Mouse (Mus musculus) limb, embryonic 15.5 days (tissue): ENCODE measurements around the gene Ccdc159. TPM values are rescaled to one million over a fixed set of nuclear protein-coding genes. Genes with fewer than 3 reads are reported as not detected.

Experiments used
- ATAC-seq: fragments of 200-750 bp; cut with Nextera tagmentation; 2 replicates; pipeline ENCODE4 v1.8.0; 2017; ENCODE audit warnings: low read depth, moderate TSS enrichment; ENCODE audit not compliant: insufficient number of reproducible peaks, low FRiP score, low TSS enrichment
- H3K27ac ChIP-seq: fragments of 300-500 bp; sonication (generic); 2 replicates; pipeline ENCODE4 v1.5.1; 2015; ENCODE audit warnings: moderate library complexity, mild to moderate bottlenecking, inconsistent platforms
- H3K27me3 ChIP-seq: fragments of 300-500 bp; sonication (generic); 2 replicates; pipeline ENCODE4 v1.6.1; 2015; ENCODE audit warnings: inconsistent platforms
- H3K36me3 ChIP-seq: fragments of 300-500 bp; sonication (generic); 2 replicates; pipeline ENCODE4 v1.6.1; 2015; ENCODE audit warnings: inconsistent platforms
- H3K4me1 ChIP-seq: fragments of 300-500 bp; sonication (generic); 2 replicates; pipeline ENCODE4 v1.6.1; 2015; ENCODE audit warnings: inconsistent platforms
- H3K4me2 ChIP-seq: fragments of 300-500 bp; sonication (generic); 2 replicates; pipeline ENCODE4 v1.6.1; 2015; ENCODE audit warnings: mild to moderate bottlenecking, inconsistent platforms
- H3K4me3 ChIP-seq: fragments of 300-500 bp; sonication (generic); 2 replicates; pipeline ENCODE4 v1.5.1; 2015; ENCODE audit warnings: mild to moderate bottlenecking, inconsistent platforms
- H3K9ac ChIP-seq: fragments of 300-500 bp; sonication (generic); 2 replicates; pipeline ENCODE4 v1.6.1; 2015; ENCODE audit warnings: inconsistent platforms
- H3K9me3 ChIP-seq: fragments of 300-500 bp; sonication (generic); 2 replicates; pipeline ENCODE4 v1.6.1; 2016; ENCODE audit warnings: inconsistent platforms
- WGBS: fragments of 180-500 bp; shearing (Covaris S2); methylation state at CpG from one replicate; pipeline ENCODE4 v1.1.7; 2015; 5-methylcytosine and 5-hydroxymethylcytosine counted together
- polyA plus RNA-seq: library from polyadenylated mRNA; unstranded; fragments of >200 nt; fragmentation: Nextera tagmentation; extraction: Ambion mirVana; gene quantifications from 2 replicates; pipeline ENCODE4 v1.2.1, GENCODE M21; 2015

The Ccdc159 gene
- polyA plus RNA-seq, 1 experiment from 2014 or later = 4.1 TPM

- no peaks in the 10 kb centered on the region for H3K9me3 ChIP-seq
- H3K36me3 ChIP-seq = no peaks in the 10 kb centered on the region; the same call in 1 of the 2 replicates
- 3% methylated on average over 34 of the region's 34 CpGs for WGBS
- H3K27me3 ChIP-seq = peaks cover 54% of the 10 kb centered on the region
- H3K4me2 ChIP-seq = peak overlapping the region; percentile 92
- ATAC-seq = peak; percentile 53; the same call in 1 of the 2 replicates
- H3K4me1 ChIP-seq = peaks cover 29% of the 10 kb centered on the region
- H3K4me3 ChIP-seq = peak overlapping the region; percentile 45
- peak overlapping the region; percentile 26 for H3K9ac ChIP-seq
- H3K27ac ChIP-seq = no peak overlapping the region
Measured at GRCm38 (mm10) chr9:21962416-21963059, 35.3 kb downstream of the Ccdc159 start.

- peaks cover 54% of the 10 kb centered on the region for H3K27me3 ChIP-seq
- no peak within 1 kb of the TSS for H3K27ac ChIP-seq
- ATAC-seq = 0 out of 2 replicates have a peak, but pooled peaks have one; percentile 9
Measured at GRCm38 (mm10) chr9:21963417-21963816, 36.1 kb downstream of the Ccdc159 start, which contains the start of gene Epor. TSS of gene Epor (minus strand) at chr9:21963506.

GRCm38 (mm10) chr9:21968883-21969282 is 41.6 kb downstream of the Ccdc159 start:
- H3K9me3 ChIP-seq = no peaks in the 10 kb centered on the region
- 51% methylated on average over 6 of the region's 6 CpGs for WGBS
- no peak overlapping the region for H3K4me3 ChIP-seq
- no peak overlapping the region for H3K4me2 ChIP-seq
- no peaks in the 10 kb centered on the region for H3K4me1 ChIP-seq
- no peak for ATAC-seq
- H3K9ac ChIP-seq = no peak overlapping the region
- H3K27ac ChIP-seq = no peak overlapping the region
- peaks cover 3% of the 10 kb centered on the region for H3K27me3 ChIP-seq
- no peaks in the 10 kb centered on the region for H3K36me3 ChIP-seq

More at GRCm38 (mm10) chr9:21963417-21963816, 36.1 kb downstream of the Ccdc159 start, which contains the start of gene Epor:
- Histone ChIP-seq H3K9me3 (no peaks in the 10 kb centered on the region), H3K36me3 (no peaks in the 10 kb centered on the region; the same call in 1 of the 2 replicates), H3K9ac (peak within 1 kb of the TSS; percentile 26), H3K4me2 (peak within 1 kb of the TSS; percentile 92), H3K4me3 (peak within 1 kb of the TSS; percentile 45), H3K4me1 (peaks cover 29% of the 10 kb centered on the region)
- WGBS = 28% methylated on average over 8 of the region's 8 CpGs

- H3K9me3 ChIP-seq = no peaks in the 10 kb centered on the region
- H3K36me3 ChIP-seq = no peaks in the 10 kb centered on the region
- no peaks in the 10 kb centered on the region for H3K27me3 ChIP-seq
- no peaks in the 10 kb centered on the region for H3K4me1 ChIP-seq
- 86% methylated on average over 4 of the region's 4 CpGs for WGBS
- no peak overlapping the region for H3K9ac ChIP-seq
- no peak overlapping the region for H3K4me2 ChIP-seq
- no peak for ATAC-seq
- no peak overlapping the region for H3K27ac ChIP-seq
- no peak overlapping the region for H3K4me3 ChIP-seq
Measured at GRCm38 (mm10) chr9:21969304-21969703, 42.0 kb downstream of the Ccdc159 start.

GRCm38 (mm10) chr9:21976626-21977175 is 49.4 kb downstream of the Ccdc159 start:
- Histone ChIP-seq H3K36me3 (no peaks in the 10 kb centered on the region), H3K9ac (no peak overlapping the region), H3K27me3 (no peaks in the 10 kb centered on the region), H3K4me1 (no peaks in the 10 kb centered on the region), H3K9me3 (no peaks in the 10 kb centered on the region), H3K4me3 (no peak overlapping the region), H3K27ac (no peak overlapping the region), H3K4me2 (no peak overlapping the region)
- WGBS = 76% methylated on average over 10 of the region's 10 CpGs
- ATAC-seq = no peak

GRCm38 (mm10) chr9:21977331-21977730 is 50.1 kb downstream of the Ccdc159 start:
- Histone ChIP-seq H3K4me3 (no peak overlapping the region), H3K4me1 (no peaks in the 10 kb centered on the region), H3K36me3 (no peaks in the 10 kb centered on the region), H3K27me3 (no peaks in the 10 kb centered on the region), H3K4me2 (no peak overlapping the region), H3K9me3 (no peaks in the 10 kb centered on the region), H3K9ac (no peak overlapping the region), H3K27ac (no peak overlapping the region)
- ATAC-seq = no peak
- WGBS = 89% methylated on average over 5 of the region's 5 CpGs

- H3K27me3 ChIP-seq = no peaks in the 10 kb centered on the region
- H3K9me3 ChIP-seq = no peaks in the 10 kb centered on the region
- H3K9ac ChIP-seq = no peak overlapping the region
- no peaks in the 10 kb centered on the region for H3K4me1 ChIP-seq
- H3K4me3 ChIP-seq = no peak overlapping the region
- 25% methylated on average over 2 of the region's 2 CpGs for WGBS
- no peak overlapping the region for H3K4me2 ChIP-seq
- no peak for ATAC-seq
- no peaks in the 10 kb centered on the region for H3K36me3 ChIP-seq
- no peak overlapping the region for H3K27ac ChIP-seq
Measured at GRCm38 (mm10) chr9:21977972-21978371, 50.7 kb downstream of the Ccdc159 start.

- Histone ChIP-seq H3K4me3 (no peak overlapping the region), H3K27ac (no peak overlapping the region), H3K4me2 (no peak overlapping the region), H3K9me3 (no peaks in the 10 kb centered on the region), H3K36me3 (no peaks in the 10 kb centered on the region), H3K9ac (no peak overlapping the region), H3K4me1 (no peaks in the 10 kb centered on the region), H3K27me3 (0 out of 2 replicates have a peak, but pooled peaks cover 1% of the 10 kb centered on the region)
- no peak for ATAC-seq
- 88% methylated on average over 4 of the region's 4 CpGs for WGBS
Measured at GRCm38 (mm10) chr9:21978398-21979128, 51.3 kb downstream of the Ccdc159 start.

GRCm38 (mm10) chr9:21983911-21984310 is 56.6 kb downstream of the Ccdc159 start:
- H3K4me1 ChIP-seq = peaks cover 13% of the 10 kb centered on the region
- no peak overlapping the region for H3K9ac ChIP-seq
- no peaks in the 10 kb centered on the region for H3K9me3 ChIP-seq
- peaks cover 41% of the 10 kb centered on the region for H3K27me3 ChIP-seq
- no peaks in the 10 kb centered on the region for H3K36me3 ChIP-seq
- no peak overlapping the region for H3K4me2 ChIP-seq
- ATAC-seq = no peak
- 31% methylated on average over 3 of the region's 3 CpGs for WGBS
- H3K4me3 ChIP-seq = no peak overlapping the region
- H3K27ac ChIP-seq = no peak overlapping the region

Other genes starting within 250 kb of the Ccdc159 start
- 41.4 and 42.8 TPM in 2 replicates for gene Ldlr, start 204.0 kb upstream of the Ccdc159 start, polyA plus RNA-seq
- gene Spc24, start 167.2 kb upstream of the Ccdc159 start, polyA plus RNA-seq = 84.3 and 89.8 TPM in 2 replicates
- gene Kank2, start 128.7 kb upstream of the Ccdc159 start, polyA plus RNA-seq = 20.9 and 22.7 TPM in 2 replicates
- 0.64 and 0.70 TPM in 2 replicates for gene Angptl8, start 92.0 kb upstream of the Ccdc159 start, polyA plus RNA-seq
- gene Dock6, start 74.8 kb upstream of the Ccdc159 start, polyA plus RNA-seq = 38.1 and 41.0 TPM in 2 replicates
- gene Rab3d, start 9.3 kb upstream of the Ccdc159 start, polyA plus RNA-seq = 57.3 and 57.7 TPM in 2 replicates
- gene Tmem205, start 85 bp downstream of the Ccdc159 start, polyA plus RNA-seq = 53.4 and 56.0 TPM in 2 replicates
- gene Plppr2, start 9.6 kb downstream of the Ccdc159 start, polyA plus RNA-seq = 8.4 and 8.7 TPM in 2 replicates
- gene Swsap1, start 28.3 kb downstream of the Ccdc159 start, polyA plus RNA-seq = 7.0 and 9.2 TPM in 2 replicates
- gene Epor, start 36.0 kb downstream of the Ccdc159 start, polyA plus RNA-seq = 6.0 and 6.4 TPM in 2 replicates
- 0.70 and 0.87 TPM in 2 replicates for gene Rgl3, start 62.0 kb downstream of the Ccdc159 start, polyA plus RNA-seq
- 0.58 and 0.65 TPM in 2 replicates for gene Ccdc151, start 75.2 kb downstream of the Ccdc159 start, polyA plus RNA-seq
- 111 and 117 TPM in 2 replicates for gene Prkcsh, start 75.3 kb downstream of the Ccdc159 start, polyA plus RNA-seq
- 0.05 and 0.10 TPM in 2 replicates for gene Elavl3, start 124.6 kb downstream of the Ccdc159 start, polyA plus RNA-seq
- gene Gm49318, start 143.8 kb downstream of the Ccdc159 start, polyA plus RNA-seq = not detected in 2 replicates
- 9.6 and 10.9 TPM in 2 replicates for gene Zfp653, start 143.9 kb downstream of the Ccdc159 start, polyA plus RNA-seq
- 38.4 and 39.6 TPM in 2 replicates for gene Ecsit, start 158.0 kb downstream of the Ccdc159 start, polyA plus RNA-seq
- gene Cnn1, start 171.7 kb downstream of the Ccdc159 start, polyA plus RNA-seq = 3.1 and 4.2 TPM in 2 replicates
- 164 and 173 TPM in 2 replicates for gene Elof1, start 189.7 kb downstream of the Ccdc159 start, polyA plus RNA-seq
- 31.2 and 46.5 TPM in 2 replicates for gene Acp5, start 208.2 kb downstream of the Ccdc159 start, polyA plus RNA-seq
- 69.3 and 78.2 TPM in 2 replicates for gene Pigyl, start 229.4 kb downstream of the Ccdc159 start, polyA plus RNA-seq